In the genomic region with DNA sequence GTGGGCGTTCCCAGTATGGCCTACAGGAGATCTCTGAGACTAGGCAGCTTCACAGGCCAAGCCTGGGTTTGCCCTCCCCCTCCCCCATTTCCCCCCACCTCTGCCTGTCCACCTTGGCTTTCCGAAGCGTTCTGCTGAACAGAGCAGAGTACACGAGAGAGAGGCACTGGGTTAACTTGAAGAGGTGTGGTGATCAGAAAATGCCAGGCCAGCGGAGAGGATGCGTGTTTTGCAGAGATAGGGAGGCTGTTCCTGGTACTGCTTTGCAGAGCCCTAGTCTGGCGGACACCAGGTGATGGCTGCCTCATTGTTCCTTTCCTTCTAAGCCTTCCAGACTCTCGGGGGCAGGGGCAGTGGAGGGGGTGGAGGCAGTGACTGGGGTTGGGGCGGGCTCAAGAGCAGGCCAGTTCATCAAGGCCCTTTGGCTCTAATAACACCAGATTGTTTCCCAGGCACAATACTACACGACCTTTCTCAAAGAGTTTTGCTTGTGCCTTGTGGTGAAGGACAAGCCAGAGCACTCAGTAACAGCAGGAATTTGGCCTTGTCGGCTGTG, we compare ENCODE assay signal across 8 mouse cellular contexts. TPM values are rescaled to one million over a fixed set of nuclear protein-coding genes. Genes with fewer than 3 reads are reported as not detected.
DNase-seq lines count a peak whose midpoint lies in the region; ATAC-seq and TF ChIP-seq lines count a peak whose summit lies in the region.
"Had no signal": no experiment of that assay in that cellular context is flagged by ENCODE, and none has a peak within 500 bp of the region (broad histone marks: within the 10 kb centered on the region; RNA-seq: fewer than 3 reads in every experiment).

No protein-coding gene starts in this region.

- no peak overlapping the region for H3K9ac ChIP-seq in midbrain, postnatal 0 days (replicated peaks; ENCODE audit: low read length, poor library complexity, severe bottlenecking)
- no peak overlapping the region for H3K9ac ChIP-seq in intestine, embryonic 16.5 days (ENCODE audit: low read depth, low read length)
- no peak overlapping the region for H3K9ac ChIP-seq in stomach, embryonic 14.5 days (replicated peaks; ENCODE audit: low read depth, low read length)
- H3K9ac ChIP-seq: embryonic facial prominence, embryonic 15.5 days had no signal

- no peaks in the 10 kb centered on the region for H3K9me3 ChIP-seq in midbrain, embryonic 10.5 days (replicated peaks)
- no peaks in the 10 kb centered on the region for H3K9me3 ChIP-seq in midbrain, postnatal 0 days (ENCODE audit: low read length)
- H3K9me3 ChIP-seq in intestine, embryonic 16.5 days (ENCODE audit: control insufficient read depth, low read length) = no peaks in the 10 kb centered on the region
- H3K9me3 ChIP-seq in stomach, embryonic 14.5 days (ENCODE audit: control insufficient read depth, low read depth, low read length) = no peaks in the 10 kb centered on the region
- H3K9me3 ChIP-seq: embryonic facial prominence, embryonic 15.5 days had no signal

- no peak for TF ChIP-seq CTCF in midbrain, postnatal 0 days (IDR thresholded peaks at IDR 0.05)
- no peak for TF ChIP-seq CTCF in bone marrow, adult 2 months (IDR thresholded peaks at IDR 0.05; ENCODE audit: control insufficient read depth, insufficient read depth, low read length)

- H3K36me3 ChIP-seq in midbrain, embryonic 10.5 days = no peaks in the 10 kb centered on the region
- H3K36me3 ChIP-seq in midbrain, postnatal 0 days (ENCODE audit: insufficient read depth, low read length) = no peaks in the 10 kb centered on the region
- no peaks in the 10 kb centered on the region for H3K36me3 ChIP-seq in intestine, embryonic 16.5 days (ENCODE audit: control insufficient read depth, insufficient read depth, low read length)
- H3K36me3 ChIP-seq in stomach, embryonic 14.5 days (ENCODE audit: control insufficient read depth, insufficient read depth, low read length) = no peaks in the 10 kb centered on the region
- H3K36me3 ChIP-seq: embryonic facial prominence, embryonic 15.5 days had no signal

- 70% methylated on average over 11 of the region's 11 CpGs for WGBS in midbrain, embryonic 10.5 days
- 66% methylated on average over 11 of the region's 11 CpGs for WGBS in midbrain, postnatal 0 days
- WGBS in bone marrow, adult 2 months = 56% methylated on average over 11 of the region's 11 CpGs
- WGBS in intestine, embryonic 16.5 days = 64% methylated on average over 11 of the region's 11 CpGs
- WGBS in stomach, embryonic 14.5 days = 61% methylated on average over 11 of the region's 11 CpGs

- DNase-seq in midbrain, embryonic 10.5 days (ENCODE audit: low spot score) = no peak
- DNase-seq in midbrain, postnatal 0 days (ENCODE audit: low spot score) = no peak
- DNase-seq in left cerebral cortex, adult 18-20 months (ENCODE audit: low spot score in 2 of 2) = no peak
- DNase-seq in layer of hippocampus, adult 11-12 months (ENCODE audit: low spot score) = no peak

- H3K4me3 ChIP-seq in midbrain, embryonic 10.5 days = no peak overlapping the region
- H3K4me3 ChIP-seq in midbrain, postnatal 0 days (ENCODE audit: low read depth, low read length) = no peak overlapping the region
- peak overlapping the region; percentile 48 for H3K4me3 ChIP-seq in bone marrow, adult 2 months (replicated peaks; ENCODE audit: control insufficient read depth, low read depth, low read length)
- no peak overlapping the region for H3K4me3 ChIP-seq in intestine, embryonic 16.5 days (ENCODE audit: low read length)
- H3K4me3 ChIP-seq in stomach, embryonic 14.5 days (ENCODE audit: low read depth, low read length) = no peak overlapping the region
- H3K4me3 ChIP-seq: embryonic facial prominence, embryonic 15.5 days had no signal

- H3K4me1 ChIP-seq in midbrain, embryonic 10.5 days = peaks cover 4% of the 10 kb centered on the region; the same call in 1 of the 2 replicates
- H3K4me1 ChIP-seq in midbrain, postnatal 0 days (ENCODE audit: insufficient read depth, low read length) = no peaks in the 10 kb centered on the region
- H3K4me1 ChIP-seq in bone marrow, adult 2 months (ENCODE audit: control insufficient read depth, insufficient read depth, low read length) = peaks cover 3% of the 10 kb centered on the region; the same call in 1 of the 2 replicates
- no peaks in the 10 kb centered on the region for H3K4me1 ChIP-seq in intestine, embryonic 16.5 days (ENCODE audit: control insufficient read depth, insufficient read depth, low read length)
- H3K4me1 ChIP-seq in stomach, embryonic 14.5 days (ENCODE audit: control insufficient read depth, insufficient read depth, low read length) = no peaks in the 10 kb centered on the region
- H3K4me1 ChIP-seq: embryonic facial prominence, embryonic 15.5 days had no signal

- no peaks in the 10 kb centered on the region for H3K27me3 ChIP-seq in midbrain, embryonic 10.5 days (ENCODE audit: low read depth, poor library complexity, severe bottlenecking)
- H3K27me3 ChIP-seq in midbrain, postnatal 0 days (ENCODE audit: insufficient read depth, low read length) = no peaks in the 10 kb centered on the region
- no peaks in the 10 kb centered on the region for H3K27me3 ChIP-seq in intestine, embryonic 16.5 days (replicated peaks; ENCODE audit: control insufficient read depth, insufficient read depth, low read length)
- no peaks in the 10 kb centered on the region for H3K27me3 ChIP-seq in stomach, embryonic 14.5 days (ENCODE audit: control insufficient read depth, insufficient read depth, low read length)
- H3K27me3 ChIP-seq: embryonic facial prominence, embryonic 15.5 days had no signal

- no peak for ATAC-seq in midbrain, postnatal 0 days (ENCODE audit: low FRiP score)
- ATAC-seq in intestine, embryonic 16.5 days = peak; percentile 78
- ATAC-seq in stomach, embryonic 14.5 days (ENCODE audit: insufficient number of reproducible peaks, insufficient read depth, low FRiP score, low read depth) = peak; percentile 75; the same call in 1 of the 2 replicates

- H3K4me2 ChIP-seq in midbrain, postnatal 0 days (ENCODE audit: low read depth, low read length, poor library complexity, severe bottlenecking) = no peak overlapping the region
- H3K4me2 ChIP-seq in intestine, embryonic 16.5 days (ENCODE audit: low read depth, low read length) = no peak overlapping the region
- no peak overlapping the region for H3K4me2 ChIP-seq in stomach, embryonic 14.5 days (replicated peaks; ENCODE audit: low read depth, low read length)
- H3K4me2 ChIP-seq: embryonic facial prominence, embryonic 15.5 days had no signal

- no peak; the same call in 1 of the 2 replicates for TF ChIP-seq POLR2A in bone marrow, adult 2 months (IDR thresholded peaks at IDR 0.05; ENCODE audit: borderline replicate concordance, control insufficient read depth, low read depth, low read length)

- peak overlapping the region; percentile 63; the same call in 1 of the 2 replicates for H3K27ac ChIP-seq in midbrain, embryonic 10.5 days (replicated peaks)
- no peak overlapping the region for H3K27ac ChIP-seq in midbrain, postnatal 0 days (ENCODE audit: low read depth, low read length)
- peak overlapping the region; percentile 87 for H3K27ac ChIP-seq in bone marrow, adult 2 months (ENCODE audit: control insufficient read depth, insufficient read depth, low read depth, low read length, poor library complexity)
- no peak overlapping the region for H3K27ac ChIP-seq in intestine, embryonic 16.5 days (ENCODE audit: low read length)
- H3K27ac ChIP-seq in stomach, embryonic 14.5 days (ENCODE audit: low read length) = no peak overlapping the region
- H3K27ac ChIP-seq: embryonic facial prominence, embryonic 15.5 days had no signal

RNA-seq across cellular contexts. Expression of a gene that starts 27.8 kb away (rescaled TPM):
- polyA plus RNA-seq in midbrain, embryonic 10.5 days (2016; fragmentation: Nextera tagmentation; extraction: Ambion mirVana) = 53.7 and 55.6 TPM in 2 replicates
- total RNA-seq in midbrain, postnatal 0 days (2014; rRNA removed) = 80.0 and 82.2 TPM in 2 replicates
- 44.9 and 47.7 TPM in 2 replicates for polyA plus RNA-seq in midbrain, postnatal 0 days (2015; fragmentation: Nextera tagmentation; extraction: Ambion mirVana)
- polyA plus RNA-seq in bone marrow, adult 2 months (2011; ENCODE audit: insufficient read depth, insufficient read length, low replicate concordance, missing spikeins) = 84.8 and 139 TPM in 2 replicates
- 28.8 and 30.4 TPM in 2 replicates for polyA plus RNA-seq in intestine, embryonic 16.5 days (2015; fragmentation: Nextera tagmentation; extraction: Ambion mirVana)
- polyA plus RNA-seq in stomach, embryonic 14.5 days (2014; fragmentation: Nextera tagmentation; extraction: Ambion mirVana) = 34.4 and 35.6 TPM in 2 replicates
- total RNA-seq in left cerebral cortex, adult 18-20 months (2021) = 100 to 1,000 TPM; 174 to 176 TPM

Comparison
In these comparisons a context has a peak if more than half of its experiments do, and no peak if none do; other contexts are left out.
1. H3K27ac ChIP-seq: peak in midbrain, embryonic 10.5 days (single experiment) and bone marrow, adult 2 months (single experiment); none in midbrain, postnatal 0 days (single experiment), intestine, embryonic 16.5 days (single experiment) and stomach, embryonic 14.5 days (single experiment).